Mouse (Mus musculus) WW6 (cell line): Measurements from ENCODE around the gene Sf3b4.
"Not testable (repeated sequence)": the region's sequence is repeated elsewhere in the genome, so short reads cannot be mapped to it uniquely, and the experiment has no call there.

Experiments
- DNase-seq: peaks from one replicate; pipeline ENCODE4 v3.0.0-alpha.2; 2013; ENCODE audit warnings: low read depth, low spot score

The Sf3b4 gene

GRCm38 (mm10) chr3:96173185-96173584 lies 1.1 kb downstream of the Sf3b4 start:
- no peak for DNase-seq

GRCm38 (mm10) chr3:96174042-96174441 lies 1.9 kb downstream of the Sf3b4 start:
- not testable (repeated sequence) for DNase-seq

- no peak for DNase-seq
Measured at GRCm38 (mm10) chr3:96175251-96175650, 3.1 kb downstream of the Sf3b4 start.

GRCm38 (mm10) chr3:96178427-96178826 lies 6.3 kb downstream of the Sf3b4 start:
- no peak for DNase-seq

GRCm38 (mm10) chr3:96178902-96179301 lies 6.8 kb downstream of the Sf3b4 start:
- no peak for DNase-seq

GRCm38 (mm10) chr3:96179531-96179930 lies 7.4 kb downstream of the Sf3b4 start:
- no peak for DNase-seq

GRCm38 (mm10) chr3:96180727-96181477 lies 8.8 kb downstream of the Sf3b4 start, which contains the start of gene Sv2a:
Gene Sv2a, plus strand, starts transcription at chr3:96181151.
- no peak for DNase-seq

GRCm38 (mm10) chr3:96181510-96182381 lies 9.6 kb downstream of the Sf3b4 start:
- no peak for DNase-seq

GRCm38 (mm10) chr3:96182382-96182776 lies 10.2 kb downstream of the Sf3b4 start:
- no peak for DNase-seq

GRCm38 (mm10) chr3:96192977-96193376 lies 20.8 kb downstream of the Sf3b4 start:
- DNase-seq: no peak

GRCm38 (mm10) chr3:96194966-96195365 lies 22.8 kb downstream of the Sf3b4 start:
- DNase-seq: no peak

GRCm38 (mm10) chr3:96195616-96196313 lies 23.6 kb downstream of the Sf3b4 start:
- no peak for DNase-seq

- no peak for DNase-seq
Measured at GRCm38 (mm10) chr3:96196437-96197128, 24.5 kb downstream of the Sf3b4 start.

GRCm38 (mm10) chr3:96197129-96197749 lies 25.1 kb downstream of the Sf3b4 start:
- DNase-seq: no peak

GRCm38 (mm10) chr3:96198181-96198580 lies 26.0 kb downstream of the Sf3b4 start:
- DNase-seq: no peak

GRCm38 (mm10) chr3:96198601-96199251 lies 26.6 kb downstream of the Sf3b4 start:
- DNase-seq: not testable (repeated sequence)

- no peak for DNase-seq
Measured at GRCm38 (mm10) chr3:96199731-96200130, 27.6 kb downstream of the Sf3b4 start.

- no peak for DNase-seq
Measured at GRCm38 (mm10) chr3:96207819-96208218, 35.7 kb downstream of the Sf3b4 start.

- DNase-seq: no peak
Measured at GRCm38 (mm10) chr3:96209242-96209641, 37.1 kb downstream of the Sf3b4 start.

- no peak for DNase-seq
Measured at GRCm38 (mm10) chr3:96219191-96219641, 47.1 kb downstream of the Sf3b4 start.
